Mouse (Mus musculus): ENCODE data around the gene Zfp329. TPM values are rescaled to one million over a fixed set of nuclear protein-coding genes. Genes with fewer than 3 reads are reported as not detected.
"Not testable (repeated sequence)": the region's sequence is repeated elsewhere in the genome, so short reads cannot be mapped to it uniquely, and the experiment has no call there.

Gene Zfp329
- 1 to 10 TPM; 4.3 to 6.1 TPM for total RNA-seq (2021)
- long read RNA-seq, experiment 1, full-length matches to known transcripts = 3 of 5 reads
- long read RNA-seq, experiment 1, partial matches to known transcripts = 0 of 5 reads
- long read RNA-seq, experiment 1, other reads (novel, unspliced or antisense) = 2 of 5 reads
- long read RNA-seq, experiment 2 = 0 reads

- DNase-seq = peak; percentile 93 to 94
Measured at GRCm38 (mm10) chr7:12818521-12819295, at the start of gene Zfp329. Zfp329 (minus strand) TSS chr7:12818858.

- DNase-seq = no peak
Measured at GRCm38 (mm10) chr7:12835779-12836178, 17.1 kb upstream of the Zfp329 start.

- no peak for DNase-seq
Measured at GRCm38 (mm10) chr7:12835193-12835671, 16.6 kb upstream of the Zfp329 start.

- DNase-seq = peak; percentile 94 to 95
Measured at GRCm38 (mm10) chr7:12834162-12835120, 15.8 kb upstream of the Zfp329 start, which contains the start of gene Zfp110. Zfp110 (plus strand) TSS chr7:12834761.

DNA sequence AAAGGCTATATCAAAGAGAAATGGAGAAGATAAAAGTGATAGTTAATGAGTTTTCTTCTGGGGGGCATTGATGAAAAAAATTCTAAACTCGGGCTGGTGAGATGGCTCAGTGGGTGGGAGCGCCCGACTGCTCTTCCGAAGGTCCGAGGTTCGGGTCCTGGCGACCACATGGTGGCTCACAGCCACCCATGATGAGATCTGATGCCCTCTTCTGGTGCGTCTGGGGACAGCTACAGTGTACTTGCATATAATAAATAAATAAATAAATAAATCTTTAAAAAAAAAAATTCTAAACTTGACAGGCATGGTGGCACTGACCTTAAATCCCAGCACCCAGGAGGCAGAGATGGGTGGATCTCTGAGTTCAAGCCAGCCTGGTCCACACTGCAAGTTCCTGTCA lies 3.1 kb downstream of the Zfp329 start:
- no peak for DNase-seq

GRCm38 (mm10) chr7:12803727-12804071 lies 15.0 kb downstream of the Zfp329 start:
- DNase-seq = no peak

DNA sequence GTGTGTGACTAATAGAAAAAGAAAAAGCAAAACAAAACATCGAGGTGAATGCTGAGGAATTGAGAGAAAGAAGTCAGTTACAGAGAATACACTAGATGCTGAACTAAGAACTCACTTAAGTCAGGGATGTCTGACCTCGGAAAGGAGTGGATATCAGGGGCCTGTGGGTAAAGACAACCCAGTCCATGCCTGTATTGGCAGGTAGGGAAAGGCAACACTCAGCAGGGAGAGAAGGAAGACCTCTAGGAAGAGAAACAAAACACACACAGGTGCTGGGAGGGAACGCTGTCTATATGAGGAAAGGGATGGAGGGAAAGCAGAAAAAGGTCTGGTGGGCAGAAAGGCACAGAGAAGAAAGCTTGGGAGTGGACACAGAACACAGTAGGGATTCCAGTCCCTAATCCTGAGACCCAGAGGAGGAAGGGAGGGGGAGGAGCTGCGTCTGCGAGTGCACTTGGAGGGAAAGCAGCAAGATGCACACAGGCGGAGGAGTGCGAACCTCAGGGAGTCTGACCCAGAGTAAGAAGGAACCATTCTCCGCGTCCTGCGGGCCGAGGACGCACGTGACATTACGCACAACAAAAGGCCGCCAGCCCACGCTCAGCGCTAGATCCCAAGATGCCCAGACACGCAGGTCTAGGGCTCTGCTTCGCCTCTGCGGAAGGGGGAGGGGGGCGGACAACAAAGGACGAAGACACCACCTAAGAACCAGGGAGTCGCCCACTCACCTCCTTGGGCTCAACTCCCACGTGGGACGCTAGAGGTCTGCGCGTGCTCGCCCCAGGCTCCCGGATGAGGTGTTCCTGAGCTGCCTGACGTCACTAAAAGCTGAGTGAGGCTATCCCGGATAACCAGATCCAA lies 15.6 kb downstream of the Zfp329 start, which contains the start of gene Zscan18:
Gene Zscan18, minus strand, starts transcription at position 770 of the 861 bp plus-strand sequence.
- DNase-seq = peak; percentile 69 to 76

- DNase-seq = no peak
Measured at GRCm38 (mm10) chr7:12799554-12799953, 19.1 kb downstream of the Zfp329 start.

GRCm38 (mm10) chr7:12797971-12798370 lies 20.7 kb downstream of the Zfp329 start:
- DNase-seq = no peak

- not testable (repeated sequence) for DNase-seq
Measured at GRCm38 (mm10) chr7:12792624-12793023, 26.0 kb downstream of the Zfp329 start.

- DNase-seq = no peak
Measured at GRCm38 (mm10) chr7:12788025-12788424, 30.6 kb downstream of the Zfp329 start.

GRCm38 (mm10) chr7:12787333-12787732 lies 31.3 kb downstream of the Zfp329 start:
- DNase-seq = no peak

- peak; percentile 69 to 71 for DNase-seq
Measured at GRCm38 (mm10) chr7:12780151-12780830, 38.4 kb downstream of the Zfp329 start.

GRCm38 (mm10) chr7:12779782-12780150 lies 38.9 kb downstream of the Zfp329 start:
- DNase-seq = no peak

DNA sequence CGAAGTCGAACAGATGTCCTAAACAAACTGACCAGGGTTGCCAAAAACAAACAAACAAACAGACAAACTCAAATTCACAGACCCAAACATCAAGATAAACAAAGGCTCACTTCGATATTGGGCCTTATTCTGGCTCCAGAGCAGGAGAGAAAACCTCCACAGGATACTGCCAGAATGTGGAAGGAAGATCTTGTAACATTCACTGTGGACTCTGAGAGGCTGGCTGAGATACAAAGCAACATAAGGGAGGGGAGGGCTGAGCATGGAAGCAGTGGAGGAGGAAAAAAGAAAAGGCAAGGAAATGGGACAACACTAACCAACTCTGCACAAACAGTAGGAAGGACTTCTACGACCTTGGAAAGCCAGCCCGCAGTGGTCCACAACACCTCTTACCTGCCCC lies 39.5 kb downstream of the Zfp329 start:
- no peak for DNase-seq

- DNase-seq = peak; percentile 57 to 61
Measured at GRCm38 (mm10) chr7:12774606-12775005, 44.1 kb downstream of the Zfp329 start.

GRCm38 (mm10) chr7:12774111-12774510 lies 44.5 kb downstream of the Zfp329 start:
- peak in 1 of 2 experiments; percentile 3 for DNase-seq

Data from heart, adult 18-20 months (tissue).